Mouse (Mus musculus): Measurements from ENCODE around the gene Hoxc5.

Hoxc5 gene

GRCm38 (mm10) chr15:103038701-103039480 is 71.6 kb downstream of the Hoxc5 start:
- DNase-seq: no peak

- no peak for DNase-seq
Measured at GRCm38 (mm10) chr15:103039609-103040008, 72.4 kb downstream of the Hoxc5 start.

- no peak for DNase-seq
Measured at GRCm38 (mm10) chr15:103040601-103041000, 73.4 kb downstream of the Hoxc5 start.

GRCm38 (mm10) chr15:103041613-103042012 is 74.4 kb downstream of the Hoxc5 start:
- no peak for DNase-seq

- DNase-seq: no peak
Measured at GRCm38 (mm10) chr15:103042209-103042608, 75.0 kb downstream of the Hoxc5 start.

GRCm38 (mm10) chr15:103051670-103052069 is 84.4 kb downstream of the Hoxc5 start:
- no peak for DNase-seq

GRCm38 (mm10) chr15:103053210-103053609 is 86.0 kb downstream of the Hoxc5 start:
- DNase-seq: no peak

GRCm38 (mm10) chr15:103056396-103056795 is 89.2 kb downstream of the Hoxc5 start:
- DNase-seq: no peak

- DNase-seq: no peak
Measured at GRCm38 (mm10) chr15:103058715-103059114, 91.5 kb downstream of the Hoxc5 start.

- DNase-seq: no peak
Measured at GRCm38 (mm10) chr15:103059393-103059992, 92.2 kb downstream of the Hoxc5 start.

GRCm38 (mm10) chr15:103060021-103060340 is 92.7 kb downstream of the Hoxc5 start:
- no peak for DNase-seq

- DNase-seq: no peak
Measured at GRCm38 (mm10) chr15:103060341-103061130, 93.3 kb downstream of the Hoxc5 start.

- peak; percentile 25 for DNase-seq
Measured at GRCm38 (mm10) chr15:103061131-103061825, 94.0 kb downstream of the Hoxc5 start.

- DNase-seq: no peak
Measured at GRCm38 (mm10) chr15:103061988-103062387, 94.7 kb downstream of the Hoxc5 start.

GRCm38 (mm10) chr15:103065642-103066041 is 98.4 kb downstream of the Hoxc5 start:
- DNase-seq: no peak

Data from liver (tissue).